Mouse (Mus musculus) heart, adult 8-10 months (tissue): Measurements from ENCODE around the gene Myh14. TPM values are rescaled to one million over a fixed set of nuclear protein-coding genes. Genes with fewer than 3 reads are reported as not detected.

Experiments used
- DNase-seq: peaks from one replicate; pipeline ENCODE4 v3.0.0; 2022; ENCODE audit warnings: low spot score
- total RNA-seq, 4 experiments: library from RNA; stranded (reverse); gene quantifications; 2 replicates each; pipeline ENCODE4 v1.2.4; 2022

Gene Myh14
- total RNA-seq, 4 experiments from 2014 or later: 88.0 to 111 (median 88.2) TPM

- DNase-seq: no peak
These were observed 38.0 kb downstream of the Myh14 start for GRCm38 (mm10) chr7:44632676-44633075.

GRCm38 (mm10) chr7:44630437-44630836 is 40.2 kb downstream of the Myh14 start:
- DNase-seq: no peak

DNA sequence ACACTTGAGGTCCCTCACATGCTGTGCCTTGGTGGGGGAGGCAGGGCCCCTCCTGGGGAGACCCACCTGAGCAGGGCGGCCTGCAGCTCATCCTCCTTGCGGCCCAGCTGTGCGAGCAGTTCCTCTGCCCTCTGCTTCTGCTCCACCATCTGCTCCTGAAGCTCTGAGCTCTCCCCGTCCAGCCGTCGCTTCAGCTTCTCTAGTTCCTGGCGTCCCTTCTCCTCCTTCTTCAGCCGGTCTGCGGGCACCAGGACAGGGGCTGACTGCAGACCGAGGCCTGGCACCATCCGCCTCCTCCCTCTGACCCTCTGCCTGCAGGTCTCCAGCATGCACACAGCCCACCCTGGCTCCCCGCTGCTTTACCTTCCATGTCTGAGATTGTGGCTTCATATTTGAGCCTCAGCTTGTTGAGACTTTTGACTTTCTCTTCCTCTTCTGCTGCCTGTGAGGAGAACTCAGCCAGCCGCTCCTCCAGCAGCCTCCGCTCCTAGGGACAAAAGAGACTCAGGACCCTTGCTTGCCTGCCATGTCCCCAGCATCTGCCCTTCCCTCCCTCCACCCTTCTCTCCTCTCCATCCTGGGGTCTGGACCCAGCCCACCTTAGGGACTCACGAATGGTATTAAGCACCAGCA is 42.1 kb downstream of the Myh14 start:
- no peak for DNase-seq

DNA sequence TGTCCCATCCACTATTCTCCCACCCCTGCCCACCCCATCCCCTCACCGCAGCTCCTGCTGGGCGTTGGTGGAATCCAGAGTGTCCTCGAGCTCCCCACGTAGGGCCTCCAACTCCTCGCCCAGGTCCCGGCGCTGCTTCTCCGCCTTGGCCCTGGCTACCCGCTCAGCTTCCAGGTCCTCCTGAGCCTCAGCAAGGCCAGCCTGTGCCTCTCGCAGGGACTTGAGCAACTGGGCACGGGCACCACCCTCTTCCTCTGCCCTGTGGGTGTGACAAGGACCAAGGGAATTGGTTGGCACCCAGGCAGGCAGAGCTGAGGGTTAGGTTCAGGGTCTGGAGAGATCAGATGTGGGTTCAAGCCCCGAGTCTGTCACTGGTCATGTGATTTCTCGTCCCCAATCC is 43.7 kb downstream of the Myh14 start:
- no peak for DNase-seq

DNA sequence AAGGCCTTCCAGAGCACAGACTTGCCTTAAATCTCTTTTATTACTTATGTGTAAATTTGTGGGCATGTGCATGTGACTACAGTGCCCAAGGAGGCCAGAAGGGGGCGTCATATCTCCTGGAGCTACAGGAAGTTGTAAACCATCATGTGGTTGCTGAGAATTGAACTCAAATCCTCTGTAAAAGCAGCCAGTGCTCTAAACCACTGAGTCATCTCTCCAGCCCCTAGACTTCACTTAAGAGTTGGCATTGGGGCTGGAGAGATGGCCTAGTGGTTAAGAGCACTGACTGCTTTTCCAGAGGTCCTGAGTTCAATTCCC is 44.6 kb downstream of the Myh14 start:
- DNase-seq: no peak

DNA sequence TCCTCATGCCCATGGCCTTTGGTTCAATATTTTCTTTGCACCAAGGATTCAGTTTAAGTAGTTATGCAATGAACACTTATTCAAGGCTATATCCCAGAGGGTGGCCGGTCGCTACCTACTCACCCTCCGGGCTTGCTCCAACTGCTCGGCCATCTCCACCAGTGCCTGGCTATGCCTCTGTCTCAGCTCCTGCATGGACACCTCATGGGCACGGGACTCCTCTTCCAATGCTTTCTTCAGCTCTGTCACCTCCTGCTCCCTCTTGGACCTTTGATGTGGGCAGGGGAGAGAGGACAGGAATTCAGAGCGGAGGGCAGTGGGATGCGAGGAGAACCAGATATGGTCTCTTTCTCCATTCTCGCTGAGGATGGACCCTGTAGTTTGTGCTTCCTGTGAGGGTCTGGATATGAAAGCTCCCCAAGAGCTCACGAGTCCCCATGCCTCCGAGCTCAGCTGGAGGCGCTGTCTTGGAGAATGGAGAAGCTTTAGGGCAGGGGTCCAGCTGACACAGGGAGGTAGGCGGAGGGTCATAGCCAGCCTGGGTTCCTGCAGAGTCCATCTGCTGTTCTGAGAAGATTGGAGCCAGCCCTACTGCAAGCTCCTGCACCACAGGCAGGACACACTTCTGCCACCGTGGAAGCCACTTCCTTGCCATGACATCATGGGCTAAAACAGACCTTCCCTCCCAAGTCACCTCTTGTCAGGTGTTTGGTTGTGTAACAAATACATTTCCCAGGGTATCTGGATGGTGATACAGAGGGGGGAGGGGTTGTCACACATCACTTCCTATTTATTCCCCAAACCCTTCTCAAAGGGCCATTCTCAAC is 45.2 kb downstream of the Myh14 start:
- no peak for DNase-seq

GRCm38 (mm10) chr7:44624828-44625227 is 45.8 kb downstream of the Myh14 start:
- DNase-seq: no peak

- DNase-seq: no peak
These were observed 46.2 kb downstream of the Myh14 start for GRCm38 (mm10) chr7:44624543-44624826.

GRCm38 (mm10) chr7:44623714-44624542 is 46.7 kb downstream of the Myh14 start:
- no peak for DNase-seq

GRCm38 (mm10) chr7:44617059-44617458 is 53.6 kb downstream of the Myh14 start:
- no peak for DNase-seq

DNA sequence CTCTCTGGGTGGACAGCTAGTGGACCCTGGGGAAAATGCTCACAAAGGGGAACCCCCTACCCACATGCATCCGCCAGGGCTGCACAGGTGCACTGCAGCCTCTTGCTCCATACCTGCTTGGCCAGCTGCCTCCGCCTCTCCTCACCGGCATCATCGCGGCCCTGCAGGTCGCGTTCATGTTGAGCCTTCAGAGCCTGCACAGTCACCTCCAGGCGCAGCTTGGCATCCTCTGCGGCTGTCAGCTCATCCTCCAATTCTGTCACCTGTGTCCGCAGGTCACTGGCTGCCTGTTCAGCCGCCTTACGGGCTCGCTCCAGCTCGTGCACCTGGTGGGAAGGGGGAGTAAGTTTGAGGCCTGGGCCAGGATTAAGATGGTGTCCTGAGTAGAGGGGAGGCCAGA is 54.7 kb downstream of the Myh14 start:
- no peak for DNase-seq

DNA sequence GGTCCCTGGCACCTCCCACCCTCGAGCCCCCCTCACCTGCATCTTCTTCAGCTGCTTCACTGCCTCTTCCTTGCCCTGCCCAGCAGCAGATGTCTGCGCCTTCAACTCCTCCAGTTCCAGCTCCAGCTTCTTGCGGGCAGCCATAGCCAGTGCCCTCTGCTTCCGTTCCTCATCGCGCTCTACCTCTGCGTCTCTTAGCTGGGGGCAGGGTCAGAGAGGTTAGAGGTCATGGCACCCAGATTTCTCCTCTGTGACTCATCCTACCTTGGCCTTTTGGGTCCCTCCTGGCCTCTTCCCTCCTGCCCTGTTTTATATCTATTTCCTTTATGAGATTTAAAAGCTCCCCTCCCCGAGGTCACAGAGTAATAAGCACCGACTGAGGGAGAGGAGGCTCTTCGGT is 55.3 kb downstream of the Myh14 start:
- no peak for DNase-seq

- no peak for DNase-seq
These were observed 56.5 kb downstream of the Myh14 start for GRCm38 (mm10) chr7:44614041-44614688.

- DNase-seq: no peak
These were observed 58.5 kb downstream of the Myh14 start for GRCm38 (mm10) chr7:44612192-44612591.

GRCm38 (mm10) chr7:44606171-44606901 is 64.3 kb downstream of the Myh14 start:
- DNase-seq: no peak

- DNase-seq: no peak
These were observed 65.2 kb downstream of the Myh14 start for GRCm38 (mm10) chr7:44605436-44605835.

- no peak for DNase-seq
These were observed 66.0 kb downstream of the Myh14 start for GRCm38 (mm10) chr7:44604619-44605018.

DNA sequence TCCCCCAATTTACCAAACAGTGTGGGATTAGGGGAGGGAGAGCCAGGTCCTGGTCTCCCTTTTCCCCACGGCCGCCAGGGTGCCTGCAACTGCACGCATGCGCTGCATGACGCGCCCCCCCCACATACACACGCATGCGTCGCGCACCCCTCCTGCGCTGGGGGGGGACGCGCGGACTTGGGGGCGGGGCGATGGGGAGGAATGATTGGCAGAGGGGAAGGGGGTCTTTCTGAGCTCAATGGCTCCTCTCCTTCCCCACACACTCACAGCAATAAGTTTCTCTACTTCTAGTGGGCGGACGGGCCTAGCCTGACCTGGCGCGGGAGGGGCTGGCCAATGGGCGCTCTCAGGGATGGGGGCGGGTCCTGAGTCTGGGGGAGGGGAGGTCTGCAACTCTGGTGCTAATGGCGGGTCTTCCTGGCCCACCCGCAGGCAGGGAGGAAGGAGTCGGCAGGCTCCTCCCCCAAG is 66.5 kb downstream of the Myh14 start:
- DNase-seq: no peak

DNA sequence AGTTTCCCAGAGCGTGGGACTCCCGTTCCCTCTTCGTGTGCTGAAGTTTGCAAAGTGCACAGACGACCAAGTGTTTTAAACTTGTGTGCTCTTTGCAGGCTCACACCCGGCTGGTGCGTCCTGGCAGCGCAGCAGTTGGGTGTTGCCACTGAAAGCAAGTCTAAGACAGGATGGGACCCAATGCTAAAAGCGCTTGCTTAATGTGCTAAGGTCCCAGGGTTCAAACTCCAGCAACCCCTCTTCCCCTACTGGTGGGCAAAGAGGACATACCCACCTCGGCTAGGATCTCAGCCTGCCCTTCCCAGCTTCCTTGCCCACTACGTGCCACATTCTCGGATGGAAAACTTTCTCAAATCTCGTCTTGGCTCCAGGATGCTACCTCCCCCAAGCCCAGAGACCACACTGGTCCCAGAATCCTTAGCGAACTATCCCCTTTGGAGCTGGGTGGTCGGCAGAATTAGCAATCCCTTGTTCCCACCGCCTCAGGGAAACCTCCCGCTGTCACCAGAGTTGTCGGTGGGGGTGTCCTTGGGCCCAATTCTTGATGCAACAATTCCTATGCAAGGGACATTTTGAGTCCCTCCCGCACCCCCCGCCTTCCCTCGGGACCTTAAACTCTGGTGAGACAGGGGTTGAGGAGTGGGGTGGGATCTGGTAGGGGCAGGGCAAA is 67.3 kb downstream of the Myh14 start:
- no peak for DNase-seq

- no peak for DNase-seq
These were observed 68.2 kb downstream of the Myh14 start for GRCm38 (mm10) chr7:44602443-44602842.

- no peak for DNase-seq
These were observed 69.0 kb downstream of the Myh14 start for GRCm38 (mm10) chr7:44601646-44602045.
